Comparison of ENCODE assay signal across 8 mouse cellular contexts in genomic region chr14:19751025-19751771, GRCm38 (mm10). TPM values are rescaled to one million over a fixed set of nuclear protein-coding genes. Genes with fewer than 3 reads are reported as not detected.
DNase-seq lines count a peak whose midpoint lies in the region; ATAC-seq and TF ChIP-seq lines count a peak whose summit lies in the region.

Nid2 (plus strand) TSS chr14:19751265.

- peak; percentile 37; the same call in 1 of the 2 replicates for TF ChIP-seq POLR2A in lung, adult 2 months (IDR thresholded peaks at IDR 0.05; ENCODE audit: borderline replicate concordance, extremely low read depth, low read depth, low read length)

- H3K27ac ChIP-seq in forebrain, embryonic 16.5 days (ENCODE audit: low read length) = peak within 1 kb of the TSS; percentile 45; the same call in 1 of the 2 replicates
- 0 out of 2 replicates have a peak within 1 kb of the TSS, but pooled peaks have one; percentile 43 for H3K27ac ChIP-seq in neural tube, embryonic 15.5 days (replicated peaks)

- peak; percentile 92 for ATAC-seq in forebrain, embryonic 16.5 days
- peak; percentile 93 for ATAC-seq in neural tube, embryonic 15.5 days (ENCODE audit: low FRiP score)

- peak within 1 kb of the TSS; percentile 47 for H3K4me3 ChIP-seq in forebrain, embryonic 16.5 days (replicated peaks; ENCODE audit: low read length)
- H3K4me3 ChIP-seq in lung, adult 2 months (replicated peaks; ENCODE audit: extremely low read depth, low read depth, low read length) = peak within 1 kb of the TSS; percentile 71
- peak within 1 kb of the TSS; percentile 51 for H3K4me3 ChIP-seq in neural tube, embryonic 15.5 days (replicated peaks)

- under 1% methylated on average over 45 of the region's 45 CpGs for WGBS in forebrain, embryonic 16.5 days
- WGBS in large intestine, adult 2 months = under 1% methylated on average over 45 of the region's 45 CpGs
- under 1% methylated on average over 45 of the region's 45 CpGs for WGBS in lung, adult 2 months
- under 1% methylated on average over 45 of the region's 45 CpGs for WGBS in neural tube, embryonic 15.5 days

- peak within 1 kb of the TSS; percentile 24 for H3K9ac ChIP-seq in forebrain, embryonic 16.5 days (replicated peaks; ENCODE audit: low read depth, low read length)
- H3K9ac ChIP-seq in neural tube, embryonic 15.5 days (replicated peaks) = peak within 1 kb of the TSS; percentile 34

- H3K27me3 ChIP-seq in forebrain, embryonic 16.5 days (replicated peaks; ENCODE audit: control insufficient read depth, insufficient read depth, low read length) = peaks cover 11% of the 10 kb centered on the region
- H3K27me3 ChIP-seq in neural tube, embryonic 15.5 days (replicated peaks) = peaks cover 33% of the 10 kb centered on the region

- peak within 1 kb of the TSS; percentile 74 for H3K4me2 ChIP-seq in forebrain, embryonic 16.5 days (ENCODE audit: low read length)
- peak within 1 kb of the TSS; percentile 83 for H3K4me2 ChIP-seq in neural tube, embryonic 15.5 days

- H3K4me1 ChIP-seq in forebrain, embryonic 16.5 days (replicated peaks; ENCODE audit: control insufficient read depth, insufficient read depth, low read length) = peaks cover 17% of the 10 kb centered on the region
- peaks cover 3% of the 10 kb centered on the region; the same call in 1 of the 2 replicates for H3K4me1 ChIP-seq in lung, adult 2 months (ENCODE audit: control insufficient read depth, insufficient read depth, low read length)
- H3K4me1 ChIP-seq in neural tube, embryonic 15.5 days = peaks cover 26% of the 10 kb centered on the region

- intact Hi-C loops in heart, postnatal 25 days (cut with DNase I) = loop anchor here (2.0 to 5.0 kb wide), 2 partner anchors 44 to 56 kb away; no protein-coding TSS in a partner anchor

- no peaks in the 10 kb centered on the region for H3K9me3 ChIP-seq in forebrain, embryonic 16.5 days (ENCODE audit: control insufficient read depth, low read length)
- no peaks in the 10 kb centered on the region for H3K9me3 ChIP-seq in neural tube, embryonic 15.5 days (replicated peaks)

- no peaks in the 10 kb centered on the region for H3K36me3 ChIP-seq in forebrain, embryonic 16.5 days (ENCODE audit: control insufficient read depth, insufficient read depth)
- H3K36me3 ChIP-seq in neural tube, embryonic 15.5 days = no peaks in the 10 kb centered on the region

- TF ChIP-seq CTCF in lung, adult 2 months (IDR thresholded peaks at IDR 0.05; ENCODE audit: insufficient read depth, low read length) = no peak

- DNase-seq in CD4-positive, CD25-positive, alpha-beta regulatory T cell, adult 2 months (ENCODE audit: low read depth, low spot score) = peak; percentile 60
- DNase-seq in c-Kit-positive CD71-positive TER-119-negative erythroid progenitor cells, embryonic 14.5 days (ENCODE audit: low read depth) = peak; percentile 41
- peak; percentile 84 for DNase-seq in heart, postnatal 25 days (ENCODE audit: low spot score)
- DNase-seq in large intestine, adult 2 months (ENCODE audit: low read depth, low spot score) = peak; percentile 56
- DNase-seq in lung, adult 2 months = peak; percentile 69
- DNase-seq in testis, postnatal 14 days (ENCODE audit: low spot score) = peak; percentile 85

RNA-seq across cellular contexts. Expression of gene Nid2, which starts in this region (rescaled TPM):
- 28.4 and 39.7 TPM in 2 replicates for polyA plus RNA-seq in forebrain, embryonic 16.5 days (2015; fragmentation: Nextera tagmentation; extraction: Ambion mirVana)
- 10 to 100 TPM; 46.4 to 53.2 TPM for total RNA-seq in heart, postnatal 25 days (2021)
- polyA plus RNA-seq in large intestine, adult 2 months (2012; rRNA removed) = 4.7 and 7.4 TPM in 2 replicates
- 10.4 and 10.7 TPM in 2 replicates for polyA plus RNA-seq in lung, adult 2 months (2012; rRNA removed)
- polyA plus RNA-seq in neural tube, embryonic 15.5 days (2015; fragmentation: Nextera tagmentation; extraction: Ambion mirVana) = 37.9 and 47.4 TPM in 2 replicates

Comparison
In these comparisons a context has a peak if more than half of its experiments do, and no peak if none do; other contexts are left out.
1. Peak in every context shown above with its lines: DNase-seq, ATAC-seq, H3K4me3 ChIP-seq and H3K27ac ChIP-seq.